Mouse (Mus musculus) megakaryocyte progenitor cell, adult 5-6 weeks (primary cell): ENCODE measurements around the gene Cyp2b10. TPM values are rescaled to one million over a fixed set of nuclear protein-coding genes. Genes with fewer than 3 reads are reported as not detected.
"Not testable (repeated sequence)": the region's sequence is repeated elsewhere in the genome, so short reads cannot be mapped to it uniquely, and the experiment has no call there.

Source experiments
- ATAC-seq: replicated peaks from 2 replicates; pipeline ENCODE4 v1.8.0; 2016; ENCODE audit warnings: mild to moderate bottlenecking, moderate TSS enrichment, inconsistent platforms; ENCODE audit not compliant: poor library complexity
- total RNA-seq, 2 experiments: library from RNA; stranded (forward) in 1 of 2; stranded (reverse) in 1 of 2; fragments of 157-497, 149-512 nt in 1 of 2; fragments of 200-1000 nt in 1 of 2; gene quantifications; 2 replicates each; pipeline versions ENCODE4 v1.2.3 to v1.2.4; 2015 to 2017

Cyp2b10 gene
- total RNA-seq (2015) = not detected in 2 replicates
- not detected in 2 replicates for total RNA-seq (2017)

- no peak for ATAC-seq
Observed at GRCm38 (mm10) chr7:25897411-25897810, at the start of gene Cyp2b10. Gene Cyp2b10, plus strand, starts transcription at chr7:25897620.

GRCm38 (mm10) chr7:25847722-25848443 lies 49.5 kb upstream of the Cyp2b10 start:
- ATAC-seq = peak; percentile 98

- ATAC-seq = peak; percentile 58
Observed at GRCm38 (mm10) chr7:25848444-25848812, 49.0 kb upstream of the Cyp2b10 start.

- ATAC-seq = peak; percentile 96
Observed at GRCm38 (mm10) chr7:25855082-25855481, 42.3 kb upstream of the Cyp2b10 start.

GRCm38 (mm10) chr7:25859962-25860870 lies 37.2 kb upstream of the Cyp2b10 start:
- ATAC-seq = peak; percentile 82

- no peak for ATAC-seq
Observed at GRCm38 (mm10) chr7:25862365-25862764, 35.1 kb upstream of the Cyp2b10 start.

- ATAC-seq = no peak
Observed at GRCm38 (mm10) chr7:25863756-25864155, 33.7 kb upstream of the Cyp2b10 start.

GRCm38 (mm10) chr7:25864861-25865260 lies 32.6 kb upstream of the Cyp2b10 start:
- no peak for ATAC-seq

- no peak for ATAC-seq
Observed at GRCm38 (mm10) chr7:25869789-25870188, 27.6 kb upstream of the Cyp2b10 start.

- ATAC-seq = 0 out of 2 replicates have a peak, but pooled peaks have one; percentile 23
Observed at GRCm38 (mm10) chr7:25872624-25873023, 24.8 kb upstream of the Cyp2b10 start.

GRCm38 (mm10) chr7:25878735-25879134 lies 18.7 kb upstream of the Cyp2b10 start:
- no peak for ATAC-seq

- not testable (repeated sequence) for ATAC-seq
Observed at GRCm38 (mm10) chr7:25880721-25881120, 16.7 kb upstream of the Cyp2b10 start.

- no peak for ATAC-seq
Observed at GRCm38 (mm10) chr7:25884272-25884671, 13.1 kb upstream of the Cyp2b10 start.

- ATAC-seq = no peak
Observed at GRCm38 (mm10) chr7:25887758-25888157, 9.7 kb upstream of the Cyp2b10 start.

GRCm38 (mm10) chr7:25893159-25893558 lies 4.3 kb upstream of the Cyp2b10 start:
- no peak for ATAC-seq

- no peak for ATAC-seq
Observed at GRCm38 (mm10) chr7:25895162-25895561, 2.3 kb upstream of the Cyp2b10 start.

- peak; percentile 60 for ATAC-seq
Observed at GRCm38 (mm10) chr7:25898064-25898463, 644 bp downstream of the Cyp2b10 start.

GRCm38 (mm10) chr7:25902061-25902690 lies 4.8 kb downstream of the Cyp2b10 start:
- no peak for ATAC-seq

- peak; percentile 37; the same call in 1 of the 2 replicates for ATAC-seq
Observed at GRCm38 (mm10) chr7:25903156-25903555, 5.7 kb downstream of the Cyp2b10 start.

- ATAC-seq = peak; percentile 63
Observed at GRCm38 (mm10) chr7:25904066-25904465, 6.6 kb downstream of the Cyp2b10 start.

GRCm38 (mm10) chr7:25904489-25904888 lies 7.1 kb downstream of the Cyp2b10 start:
- ATAC-seq = no peak
